Mouse (Mus musculus) kidney, adult 2 months (tissue): ENCODE results near the gene Trub2.
A peak's percentile ranks its signal among the peaks of the same experiment; 100 is the strongest.

Experiments used
- CTCF ChIP-seq: fragments of 200-500 bp; conservative IDR thresholded peaks from 2 replicates; pipeline ENCODE4 v1.5.1; 2011; ENCODE audit warnings: low read depth, mild to moderate bottlenecking, control low read depth, low read length, moderate library complexity, mixed read lengths; ENCODE audit not compliant: insufficient read depth, insufficient read length
- POLR2A ChIP-seq: fragments of 200-500 bp; IDR thresholded peaks from one replicate; pipeline ENCODE4 v1.6.1; 2011; ENCODE audit warnings: low read depth, low read length, control low read depth

DNA sequence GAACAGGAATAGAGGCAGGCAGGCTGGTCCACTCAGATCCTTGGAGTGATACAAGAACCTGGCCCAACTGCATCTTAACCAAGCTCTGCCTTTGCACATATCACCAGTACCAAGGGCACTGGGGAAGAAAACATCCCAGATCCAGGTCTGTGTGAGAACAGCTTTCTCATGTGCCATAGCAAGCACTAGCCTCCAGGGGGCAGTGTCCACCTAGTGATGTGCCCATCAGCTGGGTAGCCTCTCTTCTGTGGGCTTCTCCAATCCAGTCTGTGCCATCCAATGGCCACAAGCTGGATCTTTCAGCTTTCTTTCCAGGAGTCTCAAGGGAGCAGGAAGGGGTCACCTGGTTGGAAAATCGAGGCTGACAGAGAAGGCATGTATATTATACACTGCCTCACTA, 23.5 kb downstream of the Trub2 start:
- TF ChIP-seq POLR2A (no peak), CTCF (peak; percentile 97)
